Mouse (Mus musculus) heart, postnatal 0 days (tissue): ENCODE results near the gene Rnf126.

Source experiments
- CTCF ChIP-seq: IDR thresholded peaks from 2 replicates; pipeline ENCODE4 v1.5.1; 2016; ENCODE audit warnings: antibody characterized with exemption, control low read depth, low read depth
- EP300 ChIP-seq: IDR thresholded peaks from 2 replicates; pipeline ENCODE4 v1.6.1; 2016; ENCODE audit warnings: antibody characterized with exemption, low read depth

DNA sequence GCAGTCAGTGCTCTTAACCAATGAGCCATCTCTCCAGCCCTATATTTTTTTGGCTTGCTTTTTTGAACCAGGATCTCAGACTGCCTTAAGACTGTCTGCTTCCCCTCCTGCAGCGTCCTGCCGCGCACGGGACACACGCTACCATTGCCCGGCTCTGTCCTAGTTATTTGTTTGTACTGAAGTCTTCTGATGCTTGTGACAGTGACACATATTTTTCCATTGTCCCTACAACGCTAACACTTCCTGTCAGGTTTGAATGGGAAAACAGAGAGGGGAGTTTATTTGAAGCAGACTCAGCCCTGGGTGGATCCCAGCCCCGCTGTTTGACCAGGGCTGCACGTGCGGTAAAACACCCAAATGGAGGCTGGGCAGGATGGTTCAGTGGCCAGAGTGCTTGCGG is 42.0 kb upstream of the Rnf126 start:
- no peak for TF ChIP-seq CTCF
- TF ChIP-seq EP300, result no peak
